Mouse (Mus musculus): ENCODE measurements around the gene Asphd2. TPM values are rescaled to one million over a fixed set of nuclear protein-coding genes. Genes with fewer than 3 reads are reported as not detected.

Asphd2 gene
- polyA plus RNA-seq, 1 experiment from 2014 or later, result 106 TPM

DNA sequence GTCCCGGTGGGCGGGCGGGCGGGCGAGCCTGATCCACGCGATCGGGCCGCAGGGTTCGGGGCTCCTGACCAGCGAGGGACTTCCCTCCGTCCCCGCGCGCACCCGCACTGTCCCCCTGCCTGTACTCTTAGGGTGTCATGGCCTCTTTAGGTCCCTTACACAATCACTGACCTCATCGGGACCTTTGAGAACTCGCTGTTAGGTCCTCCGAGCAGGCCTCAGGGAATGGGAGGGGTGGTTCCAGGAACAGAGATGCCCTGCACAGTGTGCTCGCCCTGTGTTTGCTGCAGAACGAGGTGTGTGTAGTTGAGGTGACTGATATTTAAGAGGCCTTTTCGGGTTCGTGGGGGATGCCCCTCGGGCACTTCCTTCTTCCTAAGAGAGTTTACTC lies 51.5 kb downstream of the Asphd2 start:
- ATAC-seq (ENCODE audit: low FRiP score, low read depth), result peak; percentile 73
- H3K4me3 ChIP-seq, result peak overlapping the region; percentile 71
- peak overlapping the region; percentile 53 for H3K27ac ChIP-seq (replicated peaks)
- H3K9ac ChIP-seq, result peak overlapping the region; percentile 69
- H3K9me3 ChIP-seq, result no peaks in the 10 kb centered on the region
- peaks cover 47% of the 10 kb centered on the region for H3K4me1 ChIP-seq (replicated peaks)
- H3K27me3 ChIP-seq, result no peaks in the 10 kb centered on the region
- H3K36me3 ChIP-seq, result peaks cover 17% of the 10 kb centered on the region
- H3K4me2 ChIP-seq, result peak overlapping the region; percentile 79
- 0% methylated on average over 24 of the region's 24 CpGs for WGBS

DNA sequence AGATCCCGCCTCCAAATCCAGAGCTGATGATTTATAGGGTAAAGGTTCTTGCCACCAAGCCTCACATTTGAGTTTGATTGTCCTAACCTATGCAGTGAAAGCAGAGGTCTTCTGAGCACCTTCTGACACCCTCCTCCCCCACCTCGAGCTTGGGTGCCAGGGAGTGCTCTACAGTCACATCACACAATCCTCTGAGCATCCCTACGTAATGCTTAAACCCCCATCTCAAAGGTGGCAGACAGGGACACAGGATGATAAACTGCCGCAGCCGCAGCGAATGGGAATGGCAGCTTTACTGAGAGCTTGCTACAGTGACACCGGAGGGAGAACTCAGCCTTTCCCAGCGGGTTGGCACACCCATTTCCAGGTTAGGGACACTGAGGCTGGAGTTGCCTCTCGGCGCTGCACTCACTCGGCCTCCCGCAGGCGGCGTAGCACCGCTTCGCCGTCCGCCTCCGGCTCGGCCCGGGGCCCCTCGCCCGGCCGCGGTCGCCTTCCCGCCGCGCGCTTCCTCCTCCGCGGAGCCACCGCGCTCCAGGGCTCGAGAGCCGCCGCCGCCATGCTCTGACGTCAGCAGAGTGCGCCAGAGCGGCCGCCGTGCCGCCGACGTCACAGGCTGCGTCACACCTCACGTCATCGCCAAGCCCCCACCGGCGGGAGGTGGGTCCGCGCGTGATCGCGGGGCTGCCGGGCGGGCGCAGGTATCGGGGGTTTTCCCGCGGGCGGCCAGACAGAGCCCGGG lies 52.0 kb downstream of the Asphd2 start, which contains the start of the genes Srrd and Hps4:
Gene Srrd (minus strand): TSS at position 578 of the 742 bp plus-strand sequence.
Gene Hps4 (plus strand): TSS at position 621 of the 742 bp plus-strand sequence.
- Histone ChIP-seq H3K27ac (replicated peaks) (peak within 1 kb of the TSS; percentile 63), H3K4me1 (replicated peaks) (peaks cover 47% of the 10 kb centered on the region), H3K36me3 (peaks cover 18% of the 10 kb centered on the region), H3K27me3 (no peaks in the 10 kb centered on the region), H3K9ac (peak within 1 kb of the TSS; percentile 69), H3K4me3 (peak within 1 kb of the TSS; percentile 71), H3K4me2 (peak within 1 kb of the TSS; percentile 79), H3K9me3 (no peaks in the 10 kb centered on the region)
- ATAC-seq (ENCODE audit: low FRiP score, low read depth), result peak; percentile 74
- 1% methylated on average over 64 of the region's 64 CpGs for WGBS

DNA sequence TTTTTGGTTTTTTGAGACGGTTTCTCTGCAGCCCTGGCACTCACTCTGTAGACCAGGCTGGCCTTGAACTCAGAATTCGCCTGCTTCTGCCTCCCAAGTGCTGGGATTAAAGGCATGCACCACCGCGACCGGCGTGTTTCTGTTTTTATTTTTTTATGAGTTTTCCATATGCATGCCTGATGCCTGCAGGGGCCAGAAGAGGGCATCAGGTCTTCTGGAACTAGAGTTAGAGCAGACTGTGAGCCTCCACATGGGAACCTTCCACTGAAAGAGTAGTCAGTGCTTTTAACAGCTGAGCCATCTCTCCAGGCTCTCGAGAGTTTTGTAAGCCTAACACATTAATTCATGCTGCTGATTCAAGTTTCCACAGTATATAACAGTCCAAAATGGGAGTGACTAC lies 55.5 kb downstream of the Asphd2 start:
- no peak for ATAC-seq (ENCODE audit: low FRiP score, low read depth)
- Histone ChIP-seq H3K9ac (no peak overlapping the region), H3K4me2 (no peak overlapping the region), H3K36me3 (peaks cover 47% of the 10 kb centered on the region), H3K27me3 (no peaks in the 10 kb centered on the region), H3K27ac (replicated peaks) (no peak overlapping the region), H3K4me3 (no peak overlapping the region), H3K9me3 (no peaks in the 10 kb centered on the region), H3K4me1 (replicated peaks) (peaks cover 23% of the 10 kb centered on the region)
- 70% methylated on average over 7 of the region's 7 CpGs for WGBS

DNA sequence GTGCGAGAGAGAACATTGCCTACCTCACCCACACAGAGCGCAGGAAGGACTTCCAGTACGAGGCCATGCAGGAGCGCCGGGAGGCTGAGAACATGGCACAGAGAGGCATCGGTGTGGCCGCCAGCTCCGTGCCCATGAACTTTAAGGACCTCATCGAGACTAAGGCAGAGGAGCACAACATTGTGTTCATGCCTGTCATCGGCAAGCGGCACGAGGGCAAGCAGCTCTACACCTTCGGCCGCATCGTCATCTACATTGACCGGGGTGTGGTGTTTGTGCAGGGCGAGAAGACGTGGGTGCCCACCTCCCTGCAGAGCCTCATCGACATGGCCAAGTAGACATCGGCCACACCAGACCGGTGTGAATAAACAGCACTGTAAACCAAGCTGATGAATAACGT lies 57.7 kb downstream of the Asphd2 start:
- H3K4me3 ChIP-seq, result no peak overlapping the region
- no peak overlapping the region for H3K27ac ChIP-seq (replicated peaks)
- WGBS, result 92% methylated on average over 22 of the region's 22 CpGs
- ATAC-seq (ENCODE audit: low FRiP score, low read depth), result no peak
- H3K27me3 ChIP-seq, result no peaks in the 10 kb centered on the region
- peaks cover 6% of the 10 kb centered on the region for H3K4me1 ChIP-seq (replicated peaks)
- no peaks in the 10 kb centered on the region for H3K9me3 ChIP-seq
- no peak overlapping the region for H3K9ac ChIP-seq
- peaks cover 69% of the 10 kb centered on the region for H3K36me3 ChIP-seq
- H3K4me2 ChIP-seq, result no peak overlapping the region

DNA sequence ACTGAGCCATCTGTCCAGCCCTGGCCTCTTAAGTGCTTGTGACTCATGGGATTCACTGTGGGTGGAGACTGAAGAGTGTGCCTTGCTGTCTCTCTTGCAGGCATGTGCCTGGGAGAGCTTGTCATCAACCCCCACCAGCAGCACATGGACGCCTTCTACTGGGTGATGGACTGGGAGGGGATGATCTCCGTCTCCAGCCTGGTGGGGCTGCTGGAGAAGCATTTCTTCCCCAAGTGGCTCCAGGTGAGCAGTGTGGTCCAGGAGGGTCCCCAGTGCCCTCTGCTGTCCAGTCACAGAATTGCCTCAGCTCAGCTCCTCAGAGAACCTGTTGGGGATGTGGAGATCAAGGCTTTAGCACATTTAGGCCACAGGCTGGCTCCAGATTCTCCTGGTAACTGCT lies 59.2 kb downstream of the Asphd2 start:
- no peak overlapping the region for H3K4me2 ChIP-seq
- WGBS, result 33% methylated on average over 2 of the region's 2 CpGs
- H3K36me3 ChIP-seq, result peaks cover 84% of the 10 kb centered on the region
- ATAC-seq (ENCODE audit: low FRiP score, low read depth), result no peak; the same call in 1 of the 2 replicates
- no peak overlapping the region for H3K27ac ChIP-seq (replicated peaks)
- no peaks in the 10 kb centered on the region for H3K9me3 ChIP-seq
- no peak overlapping the region for H3K9ac ChIP-seq
- no peaks in the 10 kb centered on the region for H3K27me3 ChIP-seq
- no peak overlapping the region for H3K4me3 ChIP-seq
- no peaks in the 10 kb centered on the region for H3K4me1 ChIP-seq (replicated peaks)

Other genes starting within 250 kb of the Asphd2 start
- gene Cryba4, start 142.3 kb downstream of the Asphd2 start, polyA plus RNA-seq (2015; fragmentation: Nextera tagmentation; extraction: Ambion mirVana), result 1.4 and 1.5 TPM in 2 replicates
- 3.9 and 5.3 TPM in 2 replicates for gene Crybb1, start 139.1 kb downstream of the Asphd2 start, polyA plus RNA-seq (2015; fragmentation: Nextera tagmentation; extraction: Ambion mirVana)
- gene Tpst2, start 118.2 kb downstream of the Asphd2 start, polyA plus RNA-seq (2015; fragmentation: Nextera tagmentation; extraction: Ambion mirVana), result 28.5 and 31.8 TPM in 2 replicates
- gene Tfip11, start 68.5 kb downstream of the Asphd2 start, polyA plus RNA-seq (2015; fragmentation: Nextera tagmentation; extraction: Ambion mirVana), result 30.9 and 31.0 TPM in 2 replicates
- gene Srrd, start 51.8 kb downstream of the Asphd2 start, polyA plus RNA-seq (2015; fragmentation: Nextera tagmentation; extraction: Ambion mirVana), result 57.6 and 58.9 TPM in 2 replicates
- gene Hps4, start 51.8 kb downstream of the Asphd2 start, polyA plus RNA-seq (2015; fragmentation: Nextera tagmentation; extraction: Ambion mirVana), result 42.0 and 42.7 TPM in 2 replicates
- gene Gm6583, start 38.8 kb downstream of the Asphd2 start, polyA plus RNA-seq (2015; fragmentation: Nextera tagmentation; extraction: Ambion mirVana), result 0.10 and 0.25 TPM in 2 replicates
- gene Gm6588, start 54.6 kb upstream of the Asphd2 start, polyA plus RNA-seq (2015; fragmentation: Nextera tagmentation; extraction: Ambion mirVana), result 0.63 and 1.0 TPM in 2 replicates
- 41.3 and 46.3 TPM in 2 replicates for gene Sez6l, start 182.3 kb upstream of the Asphd2 start, polyA plus RNA-seq (2015; fragmentation: Nextera tagmentation; extraction: Ambion mirVana)

Data from hindbrain, embryonic 15.5 days (tissue).